Mouse (Mus musculus) stomach, postnatal 0 days (tissue): ENCODE data around the gene Zmym6. TPM values are rescaled to one million over a fixed set of nuclear protein-coding genes. Genes with fewer than 3 reads are reported as not detected.

Experiments used
- ATAC-seq: fragments of 200-750 bp; cut with Nextera tagmentation; 2 replicates; pipeline ENCODE4 v1.8.0; 2017; ENCODE audit not compliant: low FRiP score, low TSS enrichment
- DNase-seq: peaks from one replicate; pipeline ENCODE4 v3.0.0-alpha.2; 2016; ENCODE audit warnings: low spot score
- H3K27ac ChIP-seq: fragments of 300-500 bp; sonication (generic); replicated peaks from 2 replicates; pipeline ENCODE4 v1.5.1; 2014; ENCODE audit warnings: mild to moderate bottlenecking, control low read depth
- H3K27me3 ChIP-seq: fragments of 300-500 bp; sonication (generic); 2 replicates; pipeline ENCODE4 v1.6.1; 2014; ENCODE audit warnings: low read length; ENCODE audit not compliant: control insufficient read depth, insufficient read depth
- H3K36me3 ChIP-seq: fragments of 300-500 bp; sonication (generic); 2 replicates; pipeline ENCODE4 v1.6.1; 2014; ENCODE audit warnings: low read length, mixed read lengths; ENCODE audit not compliant: control insufficient read depth, insufficient read depth
- H3K4me1 ChIP-seq: fragments of 300-500 bp; sonication (generic); replicated peaks from 2 replicates; pipeline ENCODE4 v1.6.1; 2014; ENCODE audit warnings: antibody characterized with exemption; ENCODE audit not compliant: control insufficient read depth, insufficient read depth
- H3K4me2 ChIP-seq: fragments of 300-500 bp; sonication (generic); replicated peaks from 2 replicates; pipeline ENCODE4 v1.6.1; 2014; ENCODE audit warnings: low read depth, mild to moderate bottlenecking, control low read depth, moderate library complexity
- H3K4me3 ChIP-seq: fragments of 300-500 bp; sonication (generic); 2 replicates; pipeline ENCODE4 v1.5.1; 2014; ENCODE audit warnings: low read depth, low read length, control low read depth
- H3K9ac ChIP-seq: fragments of 300-500 bp; sonication (generic); 2 replicates; pipeline ENCODE4 v1.6.1; 2014; ENCODE audit warnings: mild to moderate bottlenecking, low read length, control low read depth, mixed read lengths
- H3K9me3 ChIP-seq: fragments of 300-500 bp; sonication (generic); 2 replicates; pipeline ENCODE4 v1.6.1; 2016; ENCODE audit warnings: low read length; ENCODE audit not compliant: control insufficient read depth
- CTCF ChIP-seq: IDR thresholded peaks from 2 replicates; pipeline ENCODE4 v1.5.1; 2016; ENCODE audit warnings: antibody characterized with exemption, low read depth, mild to moderate bottlenecking, moderate library complexity
- EP300 ChIP-seq: optimal IDR thresholded peaks from 2 replicates; pipeline ENCODE3; 2016; ENCODE audit warnings: antibody characterized with exemption
- WGBS: fragments of 180-500 bp; shearing (Covaris S2); extraction: QIAGEN DNeasy Blood & Tissue Kit; methylation state at CpG from one replicate; pipeline ENCODE4 v1.1.7; 2014; 5-methylcytosine and 5-hydroxymethylcytosine counted together
- polyA plus RNA-seq: library from polyadenylated mRNA; unstranded; fragments of >200 nt; fragmentation: Nextera tagmentation; extraction: Ambion mirVana; gene quantifications from 2 replicates; pipeline ENCODE4 v1.2.1, GENCODE M21; 2015

Gene Zmym6
- polyA plus RNA-seq: 5.1 and 6.6 TPM in 2 replicates

GRCm38 (mm10) chr4:127076875-127077548 lies at the start of gene Zmym6:
Gene Zmym6, plus strand, starts transcription at chr4:127077383.
- under 1% methylated on average over 46 of the region's 46 CpGs for WGBS
- no peak for TF ChIP-seq EP300
- peak; percentile 33 for TF ChIP-seq CTCF
- ATAC-seq: peak; percentile 97

DNA sequence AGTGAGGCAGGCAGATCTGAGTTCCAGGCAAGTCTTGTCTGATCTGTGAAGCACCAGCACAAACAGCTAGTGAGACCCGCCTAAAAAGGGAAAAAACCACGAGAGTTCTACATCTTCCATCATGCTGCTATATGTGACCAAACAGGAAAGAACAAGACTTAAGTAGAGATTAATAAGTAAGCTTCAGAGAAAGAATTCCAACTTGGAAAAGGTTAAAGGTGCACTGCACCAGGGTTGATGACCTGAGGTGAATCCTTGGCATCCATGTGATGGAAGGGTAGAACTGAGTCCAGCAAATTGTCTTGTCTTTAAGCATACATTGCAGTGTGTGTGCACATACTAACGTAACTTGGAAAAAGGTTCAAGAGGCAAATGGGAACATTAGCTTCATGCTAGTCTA lies 40.0 kb upstream of the Zmym6 start:
- Histone ChIP-seq H3K4me2 (no peak overlapping the region), H3K9me3 (no peaks in the 10 kb centered on the region), H3K27me3 (no peaks in the 10 kb centered on the region), H3K4me1 (no peaks in the 10 kb centered on the region), H3K9ac (no peak overlapping the region), H3K4me3 (no peak overlapping the region), H3K27ac (no peak overlapping the region), H3K36me3 (peaks cover 26% of the 10 kb centered on the region)
- WGBS: 78% methylated on average over 3 of the region's 3 CpGs
- ATAC-seq: no peak
- no peak for DNase-seq
- no peak for TF ChIP-seq EP300
- TF ChIP-seq CTCF: no peak

More at GRCm38 (mm10) chr4:127076875-127077548, at the start of gene Zmym6:
- no peaks in the 10 kb centered on the region for H3K9me3 ChIP-seq
- H3K4me2 ChIP-seq: peak within 1 kb of the TSS; percentile 78
- DNase-seq: peak; percentile 96
- H3K27ac ChIP-seq: peak within 1 kb of the TSS; percentile 90
- no peaks in the 10 kb centered on the region; the same call in 1 of the 2 replicates for H3K36me3 ChIP-seq
- peak within 1 kb of the TSS; percentile 55 for H3K4me3 ChIP-seq
- peak within 1 kb of the TSS; percentile 63 for H3K9ac ChIP-seq
- H3K27me3 ChIP-seq: no peaks in the 10 kb centered on the region
- H3K4me1 ChIP-seq: peaks cover 4% of the 10 kb centered on the region; the same call in 1 of the 2 replicates

DNA sequence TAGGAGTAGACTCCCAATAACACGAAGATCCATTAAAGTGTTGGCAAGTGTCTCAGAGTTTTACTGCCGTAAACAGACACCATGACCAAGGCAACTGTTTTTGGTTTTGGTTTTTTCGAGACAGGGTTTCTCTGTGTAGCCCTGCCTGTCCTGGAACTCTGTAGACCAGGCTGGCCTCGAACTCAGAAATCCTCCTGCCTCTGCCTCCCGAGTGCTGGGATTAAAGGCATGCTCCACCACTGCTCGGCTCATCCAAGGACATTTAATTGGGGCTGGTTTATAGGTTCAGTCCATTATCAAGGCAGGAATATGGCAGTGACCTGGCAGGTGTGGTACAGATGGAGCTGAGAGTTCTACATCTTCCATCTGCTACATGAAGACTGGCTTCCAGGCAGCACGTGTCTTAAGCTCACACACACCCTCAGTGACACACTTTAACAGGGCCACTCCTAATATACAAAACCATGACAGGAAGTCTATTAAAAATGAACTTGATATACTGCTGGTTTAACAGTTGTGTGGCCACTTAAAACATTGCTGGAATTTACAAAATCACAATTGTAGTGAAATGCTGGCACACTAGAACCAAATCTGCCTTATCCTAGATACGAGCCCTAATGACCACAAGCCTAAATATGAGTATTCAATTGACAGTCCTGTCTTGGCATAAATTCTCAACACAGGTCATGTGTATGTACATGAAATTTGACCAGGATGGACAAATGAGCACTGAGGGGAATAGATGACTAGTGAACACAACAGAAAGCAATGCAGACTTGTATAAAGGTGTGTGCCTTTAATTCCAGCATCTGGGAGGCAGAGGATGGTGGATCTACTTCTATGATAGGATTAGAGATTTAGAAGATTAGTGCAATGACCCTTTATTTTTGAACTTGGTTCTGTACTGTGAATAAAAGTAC lies 39.0 kb upstream of the Zmym6 start:
- Histone ChIP-seq H3K4me1 (no peaks in the 10 kb centered on the region), H3K27ac (no peak overlapping the region), H3K4me3 (no peak overlapping the region), H3K9me3 (no peaks in the 10 kb centered on the region), H3K36me3 (peaks cover 26% of the 10 kb centered on the region), H3K4me2 (no peak overlapping the region), H3K9ac (no peak overlapping the region), H3K27me3 (no peaks in the 10 kb centered on the region)
- ATAC-seq (no peak), DNase-seq (no peak)
- TF ChIP-seq CTCF: no peak
- no peak for TF ChIP-seq EP300
- WGBS: 76% methylated on average over 8 of the region's 8 CpGs

- Histone ChIP-seq H3K36me3 (peaks cover 22% of the 10 kb centered on the region), H3K27me3 (no peaks in the 10 kb centered on the region), H3K4me2 (no peak overlapping the region), H3K4me3 (no peak overlapping the region), H3K9me3 (no peaks in the 10 kb centered on the region), H3K27ac (no peak overlapping the region), H3K9ac (no peak overlapping the region), H3K4me1 (no peaks in the 10 kb centered on the region)
- TF ChIP-seq EP300 (no peak), CTCF (no peak)
- WGBS: 83% methylated on average over 3 of the region's 3 CpGs
- DNase-seq (no peak), ATAC-seq (no peak)
Measured at GRCm38 (mm10) chr4:127038828-127039349, 38.3 kb upstream of the Zmym6 start.

- Histone ChIP-seq H3K9me3 (no peaks in the 10 kb centered on the region), H3K27ac (no peak overlapping the region), H3K4me1 (no peaks in the 10 kb centered on the region), H3K27me3 (no peaks in the 10 kb centered on the region), H3K4me3 (no peak overlapping the region), H3K4me2 (no peak overlapping the region), H3K36me3 (peaks cover 17% of the 10 kb centered on the region), H3K9ac (no peak overlapping the region)
- ATAC-seq (0 out of 2 replicates have a peak, but pooled peaks have one; percentile 26), DNase-seq (no peak)
- TF ChIP-seq CTCF: peak; percentile 17; the same call in 1 of the 2 replicates
- TF ChIP-seq EP300: no peak
- 81% methylated on average over 3 of the region's 3 CpGs for WGBS
Measured at GRCm38 (mm10) chr4:127039871-127040483, 37.2 kb upstream of the Zmym6 start.
